Mouse (Mus musculus): ENCODE data around the gene Pcsk5.

The Pcsk5 gene

DNA sequence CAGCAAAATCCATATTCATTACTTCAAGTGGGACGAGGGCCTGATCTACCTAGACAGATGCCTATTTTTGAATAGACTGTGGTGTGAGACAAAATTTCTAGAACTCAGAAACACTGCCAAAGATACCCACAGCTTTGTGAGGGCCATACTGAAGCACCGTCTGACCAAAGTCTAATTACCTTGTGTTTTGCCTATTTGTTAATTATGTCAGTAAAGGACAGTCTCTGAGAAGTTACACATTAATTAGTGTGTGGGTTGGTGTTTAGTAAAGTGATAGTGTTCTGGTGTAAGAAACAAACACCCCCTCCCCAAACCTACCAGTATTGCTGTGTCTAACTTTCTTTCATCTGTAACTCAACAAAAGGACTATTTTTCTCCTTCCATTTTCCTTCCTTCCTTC, 266.5 kb downstream of the Pcsk5 start:
- DNase-seq (ENCODE audit: low spot score), result no peak

GRCm38 (mm10) chr19:17567264-17567663, 270.2 kb downstream of the Pcsk5 start:
- no peak for DNase-seq (ENCODE audit: low spot score)

DNA sequence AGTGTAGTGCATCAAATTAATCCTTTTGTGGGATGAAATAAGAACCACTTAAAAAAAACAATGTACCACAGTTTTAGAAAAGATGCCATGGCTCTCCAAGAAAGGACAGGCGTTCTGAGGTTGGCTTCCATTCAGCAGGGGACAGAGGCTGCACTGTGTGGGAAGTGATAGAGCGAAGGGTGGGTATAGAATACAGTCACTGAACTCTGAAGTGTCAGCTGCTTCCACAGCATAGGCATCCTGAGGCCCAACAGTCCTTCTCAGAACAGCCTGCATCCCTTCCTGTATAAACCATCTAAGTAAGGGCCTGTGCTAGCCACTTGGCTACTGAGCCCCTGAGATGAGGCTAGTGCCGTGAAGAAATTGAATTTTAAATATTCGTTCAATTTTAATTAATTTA, 271.3 kb downstream of the Pcsk5 start:
- DNase-seq (ENCODE audit: low spot score), result no peak

GRCm38 (mm10) chr19:17558764-17559163, 278.7 kb downstream of the Pcsk5 start:
- no peak for DNase-seq (ENCODE audit: low spot score)

DNA sequence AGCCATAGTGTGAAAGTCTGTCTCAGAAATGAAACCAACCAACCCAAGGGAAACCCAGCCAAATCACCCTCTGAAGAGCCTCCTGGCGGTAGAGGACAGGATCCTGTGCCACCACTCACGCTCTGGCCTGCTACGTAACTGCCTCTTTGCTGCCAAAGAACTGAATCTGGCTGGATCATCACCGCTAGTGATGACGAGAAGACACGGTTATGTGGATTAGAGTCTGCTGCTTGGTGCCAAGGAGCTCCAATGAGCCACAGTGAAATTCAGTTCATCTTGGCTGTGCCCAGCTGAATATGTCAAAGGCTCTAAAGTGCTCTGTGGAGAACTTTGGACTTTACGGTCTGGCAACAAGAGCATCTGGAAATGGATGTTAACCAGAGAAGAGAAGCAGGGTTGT, 282.3 kb downstream of the Pcsk5 start:
- no peak for DNase-seq (ENCODE audit: low spot score)

DNA sequence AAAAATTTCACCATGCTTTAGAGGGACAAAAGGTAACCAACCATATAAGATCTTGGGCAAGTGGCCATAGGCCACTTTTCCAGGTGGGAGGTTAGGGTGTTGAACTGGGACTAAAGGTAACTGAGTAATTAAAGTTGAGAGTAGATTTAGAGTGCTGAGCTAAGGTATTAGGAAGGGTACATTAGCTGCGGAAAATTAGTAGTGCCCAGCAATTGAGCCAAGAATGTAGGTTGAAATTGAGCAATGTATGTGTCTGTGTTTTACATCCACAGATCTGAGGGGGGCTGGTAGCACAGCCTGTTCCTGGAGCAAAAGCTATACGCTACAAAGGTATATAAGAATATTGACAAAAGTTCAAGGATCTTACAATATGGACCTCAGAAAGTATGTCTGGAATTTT, 282.9 kb downstream of the Pcsk5 start:
- no peak for DNase-seq (ENCODE audit: low spot score)

- no peak for DNase-seq (ENCODE audit: low spot score)
Observed at GRCm38 (mm10) chr19:17553396-17554100, 283.9 kb downstream of the Pcsk5 start.

GRCm38 (mm10) chr19:17528746-17529532, 308.5 kb downstream of the Pcsk5 start:
- no peak for DNase-seq (ENCODE audit: low spot score)

GRCm38 (mm10) chr19:17525558-17525957, 311.9 kb downstream of the Pcsk5 start:
- no peak for DNase-seq (ENCODE audit: low spot score)

DNA sequence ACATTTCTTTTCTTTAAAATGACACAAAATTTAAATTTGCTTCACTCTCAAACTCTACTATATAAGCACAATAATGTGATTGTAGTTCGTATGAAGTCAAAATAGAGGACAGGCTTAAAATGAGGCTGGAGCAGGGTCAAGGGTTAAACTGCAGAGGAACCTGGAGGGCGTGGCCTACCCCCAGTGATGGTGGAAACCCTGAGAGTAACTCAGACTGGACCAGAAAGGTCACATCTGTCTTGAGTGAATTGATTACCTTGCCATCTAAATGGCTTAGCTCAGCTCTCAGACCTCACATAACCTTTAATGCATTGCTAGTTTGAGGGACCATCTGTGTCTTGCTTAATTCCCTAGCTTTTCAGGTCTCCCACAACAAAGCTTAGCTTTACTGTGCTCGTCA, 323.0 kb downstream of the Pcsk5 start:
- DNase-seq (ENCODE audit: low spot score), result no peak

DNA sequence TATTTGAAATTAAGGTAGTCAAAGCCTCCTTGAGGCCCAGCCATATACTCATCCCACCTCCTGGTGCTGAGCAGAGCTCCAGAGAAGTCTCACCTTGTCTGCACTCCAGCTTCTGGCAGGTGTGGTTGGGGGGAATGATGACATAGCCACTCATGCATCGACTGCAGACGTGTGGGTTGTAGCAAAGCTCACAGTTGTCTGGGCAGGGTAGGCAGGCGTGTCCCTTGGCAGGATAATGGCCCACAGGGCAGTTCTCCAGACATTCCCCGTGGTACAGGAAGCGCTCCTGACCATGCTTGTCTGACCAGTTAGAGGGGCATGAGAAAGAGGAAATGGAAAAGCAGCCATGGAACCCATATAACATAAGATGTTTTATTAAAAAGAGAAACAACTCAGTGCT, 326.1 kb downstream of the Pcsk5 start:
- no peak for DNase-seq (ENCODE audit: low spot score)

DNA sequence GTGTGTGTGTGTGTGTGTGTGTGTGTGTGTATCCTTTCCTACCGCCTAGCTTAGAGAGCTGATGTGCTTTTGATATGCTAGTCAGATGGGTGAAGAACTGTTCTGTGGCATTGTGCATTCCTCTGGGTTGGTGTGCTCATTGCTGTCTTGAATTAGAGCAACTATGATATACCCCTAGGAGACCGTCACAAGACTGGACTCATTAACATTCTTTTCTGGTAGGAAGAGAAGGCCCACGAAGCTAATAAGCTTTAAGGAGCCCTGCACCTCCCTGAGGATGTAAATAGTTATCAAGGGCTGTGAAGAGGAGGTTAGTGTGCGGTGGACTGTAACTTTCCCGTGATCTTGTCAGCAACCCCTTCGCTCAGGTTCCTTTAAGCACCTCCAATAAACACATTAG, 333.2 kb downstream of the Pcsk5 start:
- no peak for DNase-seq (ENCODE audit: low spot score)

DNA sequence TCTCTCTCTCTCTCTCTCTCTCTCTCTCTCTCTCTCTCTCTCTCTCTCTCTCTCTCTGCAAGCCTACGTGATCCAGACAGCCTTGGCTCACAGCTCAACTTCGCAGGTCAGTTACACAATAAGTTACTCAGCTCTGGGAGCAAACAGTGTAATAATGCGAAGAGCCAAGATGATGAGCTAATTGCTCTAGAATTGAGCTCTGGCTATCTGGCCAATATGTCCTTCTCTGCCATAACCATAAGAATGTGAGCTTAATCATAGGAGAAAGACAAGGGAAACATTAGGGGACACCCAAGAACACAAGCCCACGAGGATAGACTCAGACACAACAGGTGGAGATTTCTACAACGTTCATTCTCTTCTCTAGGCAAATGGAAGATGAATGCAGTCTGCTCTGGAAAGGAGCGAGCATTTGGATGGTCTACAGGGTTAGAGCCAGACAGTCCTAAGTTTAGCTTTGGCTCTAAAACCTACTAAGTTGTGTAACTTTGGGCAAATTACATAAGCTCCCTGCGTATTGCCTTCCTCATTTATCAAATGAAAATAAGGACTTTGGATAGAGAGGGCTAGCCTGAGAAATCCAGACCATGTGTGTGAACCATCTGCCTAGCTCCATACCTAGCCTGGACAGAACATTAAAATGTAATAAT, 338.7 kb downstream of the Pcsk5 start:
- DNase-seq (ENCODE audit: low spot score), result no peak

- DNase-seq (ENCODE audit: low spot score), result no peak
Observed at GRCm38 (mm10) chr19:17496131-17496530, 341.3 kb downstream of the Pcsk5 start.

- no peak for DNase-seq (ENCODE audit: low spot score)
Observed at GRCm38 (mm10) chr19:17491822-17492544, 345.4 kb downstream of the Pcsk5 start.

- no peak for DNase-seq (ENCODE audit: low spot score)
Observed at GRCm38 (mm10) chr19:17491322-17491721, 346.1 kb downstream of the Pcsk5 start.

- DNase-seq (ENCODE audit: low spot score), result no peak
Observed at GRCm38 (mm10) chr19:17489866-17490141, 347.6 kb downstream of the Pcsk5 start.

DNA sequence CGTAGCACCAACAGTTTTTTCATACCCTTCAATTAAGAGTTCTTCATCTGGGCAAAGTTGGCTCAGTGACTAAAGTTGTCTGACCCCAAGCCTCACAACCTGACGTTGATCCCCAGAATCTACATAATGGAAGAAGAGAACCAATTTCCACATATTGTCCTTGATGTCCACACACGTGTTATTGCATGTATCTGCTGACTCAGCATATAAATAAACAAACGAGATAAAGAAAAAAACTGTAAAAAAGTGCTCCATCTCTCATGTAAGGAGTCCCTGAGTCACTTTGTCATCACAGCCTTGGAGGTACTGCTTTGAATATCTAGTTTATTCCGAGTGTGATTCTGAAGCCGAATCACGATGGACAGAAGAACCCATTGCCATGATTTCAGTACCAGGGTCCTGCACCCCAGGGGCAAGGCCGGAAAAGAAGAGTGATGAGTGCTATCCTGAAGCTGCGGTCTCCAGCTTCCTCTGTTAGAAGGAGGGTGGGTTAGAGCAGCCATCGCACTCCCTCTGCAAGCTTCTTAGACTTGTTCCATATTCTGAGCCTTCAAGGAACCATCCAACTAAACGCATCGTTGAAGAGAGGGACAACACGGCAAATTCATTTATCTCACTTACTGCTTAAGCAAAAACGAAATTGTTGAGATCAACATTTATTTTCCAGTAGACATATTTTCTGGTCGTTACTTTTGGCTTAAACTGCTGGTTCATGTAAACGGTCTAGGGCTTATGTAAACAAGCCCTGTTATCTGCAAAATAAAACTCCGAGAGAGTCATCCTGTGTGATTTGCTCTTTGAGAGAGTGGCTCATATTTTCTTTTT, 348.2 kb downstream of the Pcsk5 start:
- DNase-seq (ENCODE audit: low spot score), result no peak

GRCm38 (mm10) chr19:17482126-17482790, 355.2 kb downstream of the Pcsk5 start:
- no peak for DNase-seq (ENCODE audit: low spot score)

- no peak for DNase-seq (ENCODE audit: low spot score)
Observed at GRCm38 (mm10) chr19:17479471-17479870, 358.0 kb downstream of the Pcsk5 start.

DNA sequence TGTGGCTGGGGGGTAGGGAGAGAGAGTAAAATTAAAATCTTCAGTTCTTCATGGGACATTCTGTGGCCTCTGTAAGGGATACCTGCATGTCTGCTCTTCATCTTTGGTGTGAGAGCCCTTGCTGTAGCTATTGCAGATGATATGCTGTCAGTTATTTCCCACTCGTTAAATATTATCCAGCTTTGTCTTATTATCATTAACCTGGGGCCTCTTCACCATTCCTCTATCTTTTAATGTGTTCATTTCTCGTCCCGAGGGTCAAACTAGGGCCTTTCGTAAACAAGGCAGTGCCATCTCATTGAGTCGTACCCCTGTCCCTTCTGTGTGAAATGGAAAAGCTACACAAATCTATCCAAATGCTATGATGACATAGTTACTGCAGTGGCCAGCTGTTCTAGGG, 361.4 kb downstream of the Pcsk5 start:
- DNase-seq (ENCODE audit: low spot score), result no peak

Data from spleen, adult 12 weeks (tissue).